Mouse (Mus musculus) bone marrow, adult 2 months (tissue): ENCODE results near the gene Gm49366.

Experiments used
- CTCF ChIP-seq: fragments of 200-500 bp; IDR thresholded peaks from 2 replicates; pipeline ENCODE4 v1.5.1; 2011; ENCODE audit warnings: low read length, control low read depth; ENCODE audit not compliant: control insufficient read depth, insufficient read depth
- POLR2A ChIP-seq: fragments of 200-500 bp; IDR thresholded peaks from 2 replicates; pipeline ENCODE4 v1.6.1; 2011; ENCODE audit warnings: low read depth, mild to moderate bottlenecking, control low read depth, low read length, borderline replicate concordance; ENCODE audit not compliant: control insufficient read depth

DNA sequence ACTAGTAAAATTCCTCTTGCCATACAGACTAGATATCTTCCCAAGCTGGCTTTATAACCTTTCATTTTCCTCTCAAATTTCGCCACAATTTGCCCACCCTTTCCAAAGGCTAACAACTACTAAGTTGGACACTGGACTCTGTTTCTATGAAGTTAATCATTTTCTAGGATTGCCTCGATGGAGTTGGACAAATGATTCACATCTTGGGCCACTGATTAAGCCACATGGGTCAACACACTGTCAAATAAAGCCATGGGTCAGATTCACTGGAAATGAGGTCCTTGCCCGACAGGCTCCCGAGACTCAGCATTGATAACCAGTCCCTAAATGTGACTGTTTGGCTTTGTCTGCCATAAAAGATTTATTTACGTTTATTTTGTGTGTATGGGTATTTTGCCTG lies 3.5 kb downstream of the Gm49366 start:
- TF ChIP-seq POLR2A (no peak), CTCF (no peak)
